Mouse (Mus musculus): ENCODE measurements around the gene Chid1. TPM values are rescaled to one million over a fixed set of nuclear protein-coding genes. Genes with fewer than 3 reads are reported as not detected.

Gene Chid1
- polyA plus RNA-seq, 1 experiment from 2014 or later, result 45.0 TPM

GRCm38 (mm10) chr7:141470637-141470944 lies 69.1 kb downstream of the Chid1 start:
- Histone ChIP-seq H3K36me3 (peaks cover 35% of the 10 kb centered on the region), H3K4me2 (no peak overlapping the region), H3K4me1 (peaks cover 66% of the 10 kb centered on the region), H3K4me3 (replicated peaks) (no peak overlapping the region), H3K27ac (0 out of 2 replicates have a peak overlapping the region, but pooled peaks have one; percentile 92), H3K27me3 (peaks cover 5% of the 10 kb centered on the region), H3K9me3 (replicated peaks) (no peaks in the 10 kb centered on the region), H3K9ac (no peak overlapping the region)
- ATAC-seq (replicated peaks; ENCODE audit: low FRiP score), result no peak
- 90% methylated on average over 10 of the region's 10 CpGs for WGBS

- Histone ChIP-seq H3K4me3 (replicated peaks) (peak overlapping the region; percentile 85), H3K9ac (peak overlapping the region; percentile 82)
Observed at GRCm38 (mm10) chr7:141469901-141470636, 69.6 kb downstream of the Chid1 start.

GRCm38 (mm10) chr7:141469352-141469751 lies 70.3 kb downstream of the Chid1 start:
- WGBS, result 52% methylated on average over 6 of the region's 6 CpGs
- Histone ChIP-seq H3K9me3 (replicated peaks) (no peaks in the 10 kb centered on the region), H3K36me3 (peaks cover 35% of the 10 kb centered on the region), H3K27ac (peak overlapping the region; percentile 92), H3K4me3 (replicated peaks) (peak overlapping the region; percentile 85), H3K4me2 (peak overlapping the region; percentile 81), H3K27me3 (peaks cover 18% of the 10 kb centered on the region), H3K9ac (peak overlapping the region; percentile 82), H3K4me1 (peaks cover 75% of the 10 kb centered on the region)
- no peak for ATAC-seq (replicated peaks; ENCODE audit: low FRiP score)

More at GRCm38 (mm10) chr7:141469901-141470636, 69.6 kb downstream of the Chid1 start:
- Histone ChIP-seq H3K4me2 (peak overlapping the region; percentile 81), H3K27me3 (peaks cover 11% of the 10 kb centered on the region), H3K9me3 (replicated peaks) (no peaks in the 10 kb centered on the region), H3K4me1 (peaks cover 70% of the 10 kb centered on the region), H3K36me3 (peaks cover 35% of the 10 kb centered on the region), H3K27ac (peak overlapping the region; percentile 92)
- ATAC-seq (replicated peaks; ENCODE audit: low FRiP score), result no peak
- WGBS, result 91% methylated on average over 18 of the region's 18 CpGs

- H3K9me3 ChIP-seq (replicated peaks), result no peaks in the 10 kb centered on the region
- peak overlapping the region; percentile 81 for H3K4me2 ChIP-seq
- peaks cover 35% of the 10 kb centered on the region for H3K36me3 ChIP-seq
- peak; percentile 78 for ATAC-seq (replicated peaks; ENCODE audit: low FRiP score)
- H3K9ac ChIP-seq, result peak overlapping the region; percentile 82
- WGBS, result 11% methylated on average over 8 of the region's 8 CpGs
- H3K4me1 ChIP-seq, result peaks cover 75% of the 10 kb centered on the region
- peak overlapping the region; percentile 85 for H3K4me3 ChIP-seq (replicated peaks)
- H3K27ac ChIP-seq, result peak overlapping the region; percentile 92
- H3K27me3 ChIP-seq, result peaks cover 25% of the 10 kb centered on the region
Observed at GRCm38 (mm10) chr7:141468522-141469211, 71.0 kb downstream of the Chid1 start.

GRCm38 (mm10) chr7:141468164-141468521 lies 71.5 kb downstream of the Chid1 start:
- peak overlapping the region; percentile 81 for H3K4me2 ChIP-seq
- peaks cover 35% of the 10 kb centered on the region for H3K36me3 ChIP-seq
- ATAC-seq (replicated peaks; ENCODE audit: low FRiP score), result 0 out of 2 replicates have a peak, but pooled peaks have one; percentile 8
- peak overlapping the region; percentile 85 for H3K4me3 ChIP-seq (replicated peaks)
- H3K27me3 ChIP-seq, result peaks cover 30% of the 10 kb centered on the region
- WGBS, result 8% methylated on average over 5 of the region's 5 CpGs
- peak overlapping the region; percentile 82 for H3K9ac ChIP-seq
- H3K9me3 ChIP-seq (replicated peaks), result no peaks in the 10 kb centered on the region
- H3K27ac ChIP-seq, result peak overlapping the region; percentile 92
- peaks cover 75% of the 10 kb centered on the region for H3K4me1 ChIP-seq

- peak within 1 kb of the TSS; percentile 92 for H3K27ac ChIP-seq
- H3K4me3 ChIP-seq (replicated peaks), result peak within 1 kb of the TSS; percentile 85
- under 1% methylated on average over 52 of the region's 52 CpGs for WGBS
- H3K9me3 ChIP-seq (replicated peaks), result no peaks in the 10 kb centered on the region
- H3K9ac ChIP-seq, result peak within 1 kb of the TSS; percentile 82
- ATAC-seq (replicated peaks; ENCODE audit: low FRiP score), result peak; percentile 75
- H3K4me2 ChIP-seq, result peak within 1 kb of the TSS; percentile 81
- peaks cover 37% of the 10 kb centered on the region for H3K27me3 ChIP-seq
- peaks cover 78% of the 10 kb centered on the region for H3K4me1 ChIP-seq
- peaks cover 30% of the 10 kb centered on the region for H3K36me3 ChIP-seq
Observed at GRCm38 (mm10) chr7:141467230-141468030, 72.2 kb downstream of the Chid1 start, which contains the start of gene Cd151. TSS of gene Cd151 (plus strand) at chr7:141467392.

- Histone ChIP-seq H3K36me3 (peaks cover 23% of the 10 kb centered on the region), H3K4me3 (replicated peaks) (peak overlapping the region; percentile 85), H3K4me1 (peaks cover 82% of the 10 kb centered on the region), H3K9ac (peak overlapping the region; percentile 82), H3K9me3 (replicated peaks) (no peaks in the 10 kb centered on the region), H3K4me2 (peak overlapping the region; percentile 81), H3K27me3 (peaks cover 44% of the 10 kb centered on the region), H3K27ac (peak overlapping the region; percentile 92)
- no peak for ATAC-seq (replicated peaks; ENCODE audit: low FRiP score)
- 55% methylated on average over 10 of the region's 10 CpGs for WGBS
Observed at GRCm38 (mm10) chr7:141466607-141467148, 73.0 kb downstream of the Chid1 start.

- Histone ChIP-seq H3K9ac (no peak overlapping the region), H3K27ac (peak overlapping the region; percentile 19), H3K27me3 (peaks cover 51% of the 10 kb centered on the region), H3K36me3 (peaks cover 16% of the 10 kb centered on the region), H3K4me1 (peaks cover 89% of the 10 kb centered on the region), H3K9me3 (replicated peaks) (no peaks in the 10 kb centered on the region), H3K4me3 (replicated peaks) (0 out of 2 replicates have a peak overlapping the region, but pooled peaks have one; percentile 3), H3K4me2 (no peak overlapping the region)
- ATAC-seq (replicated peaks; ENCODE audit: low FRiP score), result no peak
- 77% methylated on average over 7 of the region's 7 CpGs for WGBS
Observed at GRCm38 (mm10) chr7:141466045-141466394, 73.6 kb downstream of the Chid1 start.

GRCm38 (mm10) chr7:141465388-141466044 lies 74.1 kb downstream of the Chid1 start:
- Histone ChIP-seq H3K4me3 (replicated peaks) (0 out of 2 replicates have a peak overlapping the region, but pooled peaks have one; percentile 3), H3K27ac (peak overlapping the region; percentile 19), H3K9me3 (replicated peaks) (no peaks in the 10 kb centered on the region), H3K36me3 (peaks cover 11% of the 10 kb centered on the region), H3K4me2 (peak overlapping the region; percentile 49), H3K27me3 (peaks cover 56% of the 10 kb centered on the region), H3K4me1 (peaks cover 94% of the 10 kb centered on the region), H3K9ac (no peak overlapping the region)
- no peak for ATAC-seq (replicated peaks; ENCODE audit: low FRiP score)
- 49% methylated on average over 7 of the region's 10 CpGs for WGBS

- Histone ChIP-seq H3K4me2 (peak overlapping the region; percentile 49), H3K9ac (0 out of 2 replicates have a peak overlapping the region, but pooled peaks have one; percentile 21), H3K9me3 (replicated peaks) (no peaks in the 10 kb centered on the region), H3K27ac (no peak overlapping the region), H3K4me3 (replicated peaks) (peak overlapping the region; percentile 24), H3K27me3 (peaks cover 60% of the 10 kb centered on the region), H3K4me1 (peaks cover 94% of the 10 kb centered on the region), H3K36me3 (peaks cover 5% of the 10 kb centered on the region; the same call in 1 of the 2 replicates)
- ATAC-seq (replicated peaks; ENCODE audit: low FRiP score), result no peak
- 7% methylated on average over 38 of the region's 38 CpGs for WGBS
Observed at GRCm38 (mm10) chr7:141464603-141465201, 75.0 kb downstream of the Chid1 start.

All from kidney, embryonic 15.5 days (tissue).